Mouse (Mus musculus): ENCODE results near the gene Nrl.

The Nrl gene

GRCm38 (mm10) chr14:55524785-55525184 lies at the start of gene Nrl:
Nrl (minus strand) TSS chr14:55524981.
- DNase-seq (ENCODE audit: low spot score in 2 of 2) = no peak

- DNase-seq (ENCODE audit: low spot score in 2 of 2) = no peak
These were observed 47.0 kb upstream of the Nrl start for GRCm38 (mm10) chr14:55571760-55572159.

GRCm38 (mm10) chr14:55570588-55570987 lies 45.8 kb upstream of the Nrl start:
- DNase-seq (ENCODE audit: low spot score in 2 of 2) = no peak

DNA sequence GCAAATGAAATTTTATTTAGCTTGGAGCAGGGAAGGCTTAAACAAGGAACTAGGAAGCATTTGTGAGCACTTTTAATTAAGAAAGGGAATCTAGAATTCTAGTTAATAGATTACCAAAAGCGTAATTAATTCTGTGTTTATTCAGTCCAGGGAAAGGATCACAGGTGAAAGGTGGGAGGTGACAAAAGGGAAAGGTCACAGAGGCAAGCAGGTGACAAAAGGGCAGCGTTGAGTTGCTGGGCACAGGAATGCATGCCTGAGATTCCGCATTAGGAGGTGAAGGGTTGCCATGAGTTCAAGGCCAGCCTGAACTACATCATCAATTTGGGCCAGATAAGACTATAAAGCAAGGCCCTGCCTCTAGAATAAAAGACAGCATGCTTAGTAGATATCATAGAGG lies 42.7 kb upstream of the Nrl start:
- no peak for DNase-seq (ENCODE audit: low spot score in 2 of 2)

- no peak for DNase-seq (ENCODE audit: low spot score in 2 of 2)
These were observed 41.0 kb upstream of the Nrl start for GRCm38 (mm10) chr14:55565748-55566147.

- DNase-seq (ENCODE audit: low spot score in 2 of 2) = no peak
These were observed 38.5 kb upstream of the Nrl start for GRCm38 (mm10) chr14:55563249-55563648.

GRCm38 (mm10) chr14:55561860-55562259 lies 37.1 kb upstream of the Nrl start:
- DNase-seq (ENCODE audit: low spot score in 2 of 2) = no peak

- DNase-seq (ENCODE audit: low spot score in 2 of 2) = peak; percentile 98 to 99
These were observed 35.7 kb upstream of the Nrl start, which contains the start of gene A730061H03Rik for GRCm38 (mm10) chr14:55560202-55561073. A730061H03Rik (minus strand) TSS chr14:55560406.

- peak; percentile 83 to 84 for DNase-seq (ENCODE audit: low spot score in 2 of 2)
These were observed 35.0 kb upstream of the Nrl start, which contains the start of gene Dcaf11 for GRCm38 (mm10) chr14:55559799-55560201. Dcaf11 (plus strand) TSS chr14:55560006.

DNA sequence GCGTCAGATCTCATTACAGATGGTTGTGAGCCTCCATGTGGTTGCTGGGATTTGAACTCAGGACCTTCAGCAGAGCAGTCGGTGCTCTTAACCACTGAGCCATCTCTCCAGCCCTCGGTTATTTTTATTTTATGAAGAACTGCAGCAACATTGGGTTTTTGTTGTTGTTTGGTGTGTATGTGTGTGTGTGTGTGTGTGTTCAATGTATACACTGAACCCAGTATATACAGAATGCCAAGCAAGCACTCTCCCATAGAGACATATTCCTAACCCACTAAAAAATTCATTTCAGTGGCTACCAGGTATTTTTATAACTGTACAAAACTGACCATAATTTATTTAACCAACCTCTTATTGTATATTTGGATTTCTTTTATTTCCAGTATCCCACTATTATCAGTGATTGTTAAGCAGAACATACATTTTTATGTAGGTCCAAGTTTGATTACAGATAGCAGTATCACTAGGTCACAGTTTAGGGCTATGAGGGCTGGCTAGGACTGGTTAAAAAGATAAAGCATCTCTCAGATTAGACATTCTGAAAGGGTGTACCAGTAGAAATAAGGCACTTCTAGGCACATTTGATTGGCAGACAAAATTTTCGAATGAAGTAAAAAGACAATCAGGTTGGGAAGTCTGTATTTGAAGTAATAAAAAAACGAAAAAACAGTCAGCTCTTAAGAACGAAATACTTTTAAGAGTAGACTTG lies 34.1 kb upstream of the Nrl start:
- no peak for DNase-seq (ENCODE audit: low spot score in 2 of 2)

DNA sequence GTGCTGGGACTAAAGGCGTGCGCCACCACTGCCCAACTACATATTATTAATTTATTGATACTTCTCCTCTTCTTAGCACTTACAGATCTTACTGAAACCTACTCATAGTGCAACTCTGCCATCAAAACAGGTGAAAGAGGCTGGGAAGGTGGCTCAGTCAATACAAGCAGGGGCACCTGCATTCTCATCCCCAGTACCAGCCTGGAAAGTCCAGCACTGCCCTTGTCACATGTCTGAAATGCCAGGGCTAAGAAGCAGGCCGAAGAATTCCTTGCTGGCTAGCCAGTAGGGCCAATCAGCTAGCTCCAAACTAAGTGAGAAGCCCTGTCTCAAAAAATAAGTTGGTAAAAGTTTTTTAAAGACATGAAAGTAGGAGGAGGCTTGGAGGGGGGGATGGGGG lies 32.8 kb upstream of the Nrl start:
- no peak for DNase-seq (ENCODE audit: low spot score in 2 of 2)

GRCm38 (mm10) chr14:55557003-55557402 lies 32.2 kb upstream of the Nrl start:
- DNase-seq (ENCODE audit: low spot score in 2 of 2) = peak in 1 of 2 experiments; percentile 51

DNA sequence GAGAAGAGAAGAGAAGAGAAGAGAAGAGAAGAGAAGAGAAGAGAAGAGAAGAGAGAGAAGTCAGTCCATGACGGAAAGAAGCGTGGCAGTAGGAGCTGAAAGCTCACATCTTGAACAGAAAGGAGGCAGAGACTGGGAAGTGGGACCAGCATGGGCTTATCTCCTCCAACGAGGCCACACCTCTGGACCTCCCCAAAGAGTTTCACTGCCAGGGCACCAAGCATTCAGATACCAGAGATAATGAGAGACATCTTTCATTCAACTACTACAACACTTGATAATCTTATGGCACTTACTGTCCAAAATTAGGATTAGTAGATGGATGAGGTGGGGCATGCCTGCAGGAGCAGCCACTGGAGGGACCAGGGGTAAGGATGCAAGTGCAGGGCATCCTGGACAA lies 31.0 kb upstream of the Nrl start:
- no peak for DNase-seq (ENCODE audit: low spot score in 2 of 2)

- DNase-seq (ENCODE audit: low spot score in 2 of 2) = no peak
These were observed 29.9 kb upstream of the Nrl start for GRCm38 (mm10) chr14:55554635-55555034.

GRCm38 (mm10) chr14:55551794-55552193 lies 27.0 kb upstream of the Nrl start:
- DNase-seq (ENCODE audit: low spot score in 2 of 2) = no peak

DNA sequence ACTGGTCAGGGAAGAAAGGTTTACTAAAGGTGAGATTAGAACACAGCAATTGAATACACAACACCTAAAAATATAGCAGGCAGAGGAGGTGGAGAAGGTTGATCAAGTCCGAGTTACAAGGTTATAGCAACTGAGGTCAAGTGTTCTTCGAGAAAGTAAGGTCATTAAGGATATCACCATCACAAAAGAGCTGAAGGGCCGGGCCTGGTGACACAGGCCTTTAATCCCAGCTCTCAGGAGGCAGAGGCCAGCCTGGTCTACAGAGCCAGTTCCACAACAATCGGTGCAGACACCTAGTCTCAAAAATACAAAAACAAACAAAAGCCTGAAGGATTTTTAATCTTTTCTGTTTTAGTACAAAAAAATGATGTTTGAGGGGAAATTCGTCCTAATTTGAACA lies 26.6 kb upstream of the Nrl start:
- DNase-seq (ENCODE audit: low spot score in 2 of 2) = no peak

- DNase-seq (ENCODE audit: low spot score in 2 of 2) = no peak
These were observed 25.4 kb upstream of the Nrl start for GRCm38 (mm10) chr14:55550191-55550590.

DNA sequence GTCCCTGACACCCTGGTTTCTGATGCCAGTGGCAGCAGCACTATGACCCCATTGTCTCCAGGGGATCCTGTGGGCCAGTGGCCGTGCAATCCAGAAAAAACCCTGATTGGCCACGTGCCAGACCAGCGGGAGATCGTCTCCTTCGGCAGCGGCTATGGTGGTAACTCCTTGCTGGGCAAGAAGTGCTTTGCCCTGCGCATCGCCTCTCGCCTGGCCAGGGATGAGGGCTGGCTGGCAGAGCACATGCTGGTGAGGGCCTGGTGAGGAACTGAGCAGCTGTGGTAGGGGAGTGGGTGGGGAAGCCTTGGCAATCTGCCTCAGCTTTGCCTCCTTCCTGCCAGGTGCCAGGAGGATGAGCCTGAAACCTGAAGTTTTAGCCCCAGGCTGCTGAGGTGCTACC lies 19.6 kb upstream of the Nrl start:
- no peak for DNase-seq (ENCODE audit: low spot score in 2 of 2)

GRCm38 (mm10) chr14:55542268-55542667 lies 17.5 kb upstream of the Nrl start:
- DNase-seq (ENCODE audit: low spot score in 2 of 2) = no peak

- peak; percentile 53 to 70 for DNase-seq (ENCODE audit: low spot score in 2 of 2)
These were observed 16.1 kb upstream of the Nrl start for GRCm38 (mm10) chr14:55540787-55541321.

- DNase-seq (ENCODE audit: low spot score in 2 of 2) = peak; percentile 69 to 76
These were observed 15.4 kb upstream of the Nrl start, which contains the start of gene Pck2 for GRCm38 (mm10) chr14:55540067-55540786. Pck2 (plus strand) TSS chr14:55540266.

All from right cerebral cortex, postnatal 36 days (tissue).